Mouse (Mus musculus): ENCODE measurements around the gene Nol4l.

The Nol4l gene

DNA sequence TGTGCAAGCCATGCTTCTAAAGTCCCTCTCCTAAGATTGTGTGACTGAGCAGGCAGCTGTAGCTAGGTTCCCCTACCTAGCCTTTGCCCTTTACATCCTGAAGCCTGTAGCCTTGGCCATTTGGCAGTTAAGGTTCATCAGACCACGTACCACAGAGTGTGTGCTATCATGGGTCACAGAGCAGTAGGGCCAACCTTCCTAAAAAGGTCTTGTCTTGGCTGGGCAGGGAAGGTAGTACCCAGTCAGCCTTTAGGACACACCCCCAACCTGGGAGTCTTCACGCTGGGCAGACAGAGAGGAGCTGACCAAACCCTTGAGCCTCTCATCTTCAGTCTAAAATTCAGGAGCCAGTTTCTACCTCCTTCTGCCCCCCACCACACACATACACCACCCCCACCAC, 89.0 kb downstream of the Nol4l start:
- no peak for DNase-seq

DNA sequence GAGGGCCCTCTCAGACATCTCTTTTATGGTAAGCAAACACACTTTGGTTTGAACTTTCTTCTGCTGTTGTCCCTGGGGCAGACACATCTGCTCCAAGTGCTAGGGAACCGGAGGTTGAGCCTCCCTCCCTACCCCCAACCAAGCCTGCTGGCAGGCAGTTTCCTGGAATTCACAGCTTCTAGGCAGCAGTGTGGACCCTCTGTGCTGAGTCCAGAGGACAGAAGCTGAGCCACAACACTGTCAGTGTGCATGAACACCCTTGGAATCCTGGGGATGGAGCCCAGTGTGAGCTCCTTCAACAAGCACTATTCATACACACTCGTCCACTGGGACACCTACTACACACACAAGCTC, 92.5 kb downstream of the Nol4l start:
- DNase-seq = no peak

DNA sequence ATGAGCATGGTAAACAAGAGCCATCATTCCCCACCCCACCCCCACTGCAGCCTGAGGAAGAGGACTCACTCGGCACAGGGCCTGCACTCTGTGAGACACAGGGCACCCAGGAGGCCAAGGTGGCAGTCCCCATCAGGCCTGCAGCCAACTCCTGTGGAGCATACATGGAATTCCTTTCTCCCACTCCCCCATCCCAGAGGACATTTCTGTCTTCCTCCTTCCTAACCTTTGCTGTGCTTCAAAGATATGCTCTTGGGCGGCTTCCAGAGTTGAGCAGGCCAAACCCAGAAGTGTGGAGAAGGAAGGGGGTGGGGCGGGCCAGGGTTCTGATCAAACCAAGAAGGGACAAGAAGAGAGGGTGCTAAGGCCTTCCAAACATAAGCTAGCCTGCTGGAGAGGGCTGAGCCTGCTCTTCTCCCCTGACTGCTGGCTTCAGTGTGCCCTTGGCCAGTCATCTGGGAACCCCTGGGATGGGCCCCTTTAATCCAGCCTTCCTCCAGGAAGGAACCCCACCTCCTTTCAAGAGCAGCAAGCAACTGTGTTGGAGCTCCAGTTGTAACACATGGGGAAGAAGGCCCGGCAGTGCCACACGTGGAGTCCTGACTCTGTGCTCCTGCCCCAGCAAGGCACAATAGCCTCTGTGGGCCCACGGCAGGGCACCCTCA, 93.0 kb downstream of the Nol4l start:
- no peak for DNase-seq

DNA sequence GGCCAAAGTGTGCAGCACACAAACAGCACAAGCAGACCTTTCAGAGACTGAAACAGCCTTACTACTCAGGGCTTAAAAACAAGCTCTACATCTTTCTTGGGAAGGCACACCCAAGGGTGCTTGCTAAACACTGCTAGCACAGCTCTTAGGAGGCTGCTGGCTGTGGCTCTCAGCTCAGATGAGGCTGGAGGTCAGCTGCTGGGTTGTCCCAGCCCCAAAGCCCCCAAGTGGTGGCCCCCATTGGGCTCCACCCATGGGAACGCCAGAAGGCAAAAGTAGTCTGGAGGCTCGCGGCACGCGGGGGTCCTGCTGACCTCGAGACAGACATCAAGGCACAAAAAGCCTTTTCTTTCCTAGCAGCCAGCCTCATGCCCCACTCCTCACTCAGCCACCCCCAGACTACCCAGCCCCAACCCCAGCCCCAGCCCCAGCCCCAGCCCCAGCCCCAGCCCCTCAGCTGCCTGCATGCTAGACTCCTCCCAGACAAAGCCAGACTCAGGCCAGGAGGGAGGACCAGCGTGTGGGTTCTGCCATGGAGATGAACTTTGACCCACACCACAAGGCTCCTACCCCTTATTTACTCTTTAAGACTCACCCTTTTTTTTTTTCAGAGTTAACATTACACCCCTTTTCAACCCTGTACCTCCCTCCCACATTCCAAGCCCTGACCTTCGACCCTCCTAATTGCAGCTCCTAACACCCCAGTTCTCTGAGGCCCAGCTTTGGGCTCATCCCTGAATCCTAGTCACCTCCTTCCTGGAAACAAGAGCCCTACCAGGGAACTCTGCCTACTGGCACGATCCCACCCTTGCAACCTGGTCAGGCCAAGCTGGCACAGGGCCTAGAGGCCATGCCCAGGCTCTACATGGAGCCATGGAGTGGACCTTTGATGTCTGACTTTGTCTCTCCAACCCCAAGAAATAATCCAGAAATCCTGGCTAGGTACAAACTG, 94.6 kb downstream of the Nol4l start:
- no peak for DNase-seq

DNA sequence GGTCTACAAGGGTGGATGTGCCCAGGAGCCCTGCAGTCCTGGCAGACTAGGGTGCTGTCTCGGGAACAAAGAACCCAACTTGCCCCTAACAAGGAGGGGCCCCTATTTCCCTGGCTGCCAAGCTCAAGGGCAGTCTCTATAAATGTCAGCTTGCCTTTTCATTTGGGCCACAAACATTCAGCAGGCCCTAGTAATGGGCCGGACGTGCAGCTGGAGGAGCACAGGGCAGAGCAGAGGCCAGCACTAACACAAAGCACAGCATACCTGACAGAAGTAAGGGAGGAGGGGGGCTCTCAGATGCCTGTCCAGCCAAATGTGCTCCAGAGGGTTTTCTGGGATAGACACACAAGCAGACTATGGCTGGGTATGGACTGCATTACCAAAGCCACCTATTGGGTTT, 95.9 kb downstream of the Nol4l start:
- no peak for DNase-seq

DNA sequence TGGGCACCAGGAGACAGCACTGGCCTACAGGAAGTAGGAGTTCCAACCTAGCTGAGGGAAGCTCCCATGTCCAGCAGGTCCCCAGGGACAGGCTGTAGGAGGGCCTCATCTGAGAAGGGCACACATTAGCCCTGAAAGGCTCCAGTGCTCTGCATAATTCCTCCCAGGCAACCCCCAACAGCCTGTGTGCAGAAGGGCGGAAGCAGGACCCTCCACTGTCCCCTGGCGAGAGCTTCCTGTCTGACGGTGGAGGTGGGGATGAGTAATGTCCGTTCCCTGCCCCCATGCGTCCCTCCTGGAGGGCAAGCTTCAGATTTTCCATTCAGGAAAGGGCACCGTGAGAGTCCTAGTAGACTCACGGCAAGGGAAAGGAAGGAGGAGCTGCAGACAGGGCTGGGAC, 97.3 kb downstream of the Nol4l start:
- no peak for DNase-seq

DNA sequence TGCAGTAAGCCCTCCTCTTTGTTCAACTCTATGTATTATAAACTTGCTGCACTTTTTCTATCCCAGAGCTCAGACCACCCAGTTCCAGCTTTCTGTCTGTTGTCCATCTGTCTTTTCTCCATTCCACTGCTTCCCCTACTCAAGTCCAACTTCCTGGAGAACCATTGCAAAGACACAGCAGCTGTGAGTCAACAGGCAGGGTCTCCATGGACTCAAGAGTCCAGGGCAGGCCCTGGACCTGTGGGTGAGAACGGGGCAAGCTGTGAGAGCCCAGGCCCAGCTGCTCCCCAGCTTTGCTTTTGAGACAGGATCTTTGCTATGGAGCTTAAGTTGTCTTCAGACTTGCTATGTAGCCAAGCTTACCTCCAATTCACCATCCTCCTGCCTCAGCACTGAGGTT, 99.2 kb downstream of the Nol4l start:
- no peak for DNase-seq

DNA sequence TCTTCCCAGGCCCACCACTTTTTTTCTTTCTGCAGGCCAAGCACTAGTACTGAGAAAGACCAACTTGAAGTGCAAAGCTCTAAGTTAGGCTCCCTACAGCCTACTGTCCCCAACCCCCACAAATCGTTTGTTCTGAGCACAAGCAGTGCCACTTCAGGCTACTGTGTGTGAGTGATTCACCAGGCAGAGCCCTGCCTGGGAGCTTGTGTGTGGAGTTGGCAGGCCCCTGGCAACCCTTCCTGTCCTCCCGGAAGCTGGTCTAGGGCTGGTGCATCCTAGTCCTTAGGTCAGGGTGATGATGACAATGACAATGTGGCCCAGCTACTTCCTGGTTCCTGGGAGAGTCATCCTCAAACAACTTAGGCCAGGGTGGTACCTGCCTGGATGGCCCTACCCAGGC, 101.3 kb downstream of the Nol4l start:
- no peak for DNase-seq

DNA sequence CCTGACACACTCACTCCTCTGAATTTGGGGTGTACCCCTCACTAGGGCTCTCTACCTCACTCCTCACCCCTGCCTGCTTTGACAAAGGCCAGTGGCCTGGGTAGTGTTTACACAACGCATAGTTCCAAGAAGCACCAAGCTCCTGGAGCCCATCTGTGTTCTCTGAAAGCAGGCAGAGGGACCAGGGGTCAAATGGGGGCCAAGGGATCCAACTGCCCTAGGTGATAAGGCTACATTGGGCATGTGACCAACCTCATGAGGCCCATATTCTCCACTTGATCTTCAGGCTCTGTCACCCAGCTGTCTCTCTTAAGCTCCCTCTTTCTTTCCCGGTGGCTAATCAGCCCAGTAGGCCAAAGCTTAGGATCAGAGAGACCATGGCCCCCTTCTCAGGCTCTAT, 102.8 kb downstream of the Nol4l start:
- no peak for DNase-seq

DNA sequence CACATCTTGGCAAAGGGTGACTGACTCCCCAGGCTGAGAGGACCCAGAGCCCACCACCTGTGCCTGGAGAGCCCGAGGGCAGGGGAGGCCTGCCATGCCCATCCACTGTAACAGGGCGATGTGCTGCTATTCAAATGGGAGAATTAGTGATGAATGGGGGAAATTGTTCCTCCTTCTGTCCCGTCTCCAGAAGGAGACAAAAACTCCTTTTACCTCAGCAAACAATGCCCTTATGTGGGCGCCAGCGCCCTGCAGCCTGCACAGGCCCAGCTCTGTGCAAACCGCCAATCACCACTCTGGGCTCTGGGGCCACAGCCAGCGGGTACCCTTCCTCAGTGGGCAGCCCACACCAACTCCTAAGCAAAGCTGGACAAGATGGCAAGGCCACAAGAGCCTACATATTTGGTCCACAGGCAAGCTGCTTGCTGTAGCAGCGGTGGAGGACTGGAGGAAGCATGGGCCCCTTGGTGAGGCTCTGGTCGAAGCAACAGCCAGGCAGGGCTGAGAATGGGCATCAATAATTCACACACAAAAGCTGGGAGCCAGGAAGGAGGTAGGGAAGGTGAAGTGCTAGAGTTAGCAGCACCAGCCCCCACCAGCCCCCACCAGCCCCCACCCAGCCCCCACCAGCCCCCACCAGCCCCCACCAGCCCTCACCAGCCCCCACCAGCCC, 103.6 kb downstream of the Nol4l start:
- no peak for DNase-seq

DNA sequence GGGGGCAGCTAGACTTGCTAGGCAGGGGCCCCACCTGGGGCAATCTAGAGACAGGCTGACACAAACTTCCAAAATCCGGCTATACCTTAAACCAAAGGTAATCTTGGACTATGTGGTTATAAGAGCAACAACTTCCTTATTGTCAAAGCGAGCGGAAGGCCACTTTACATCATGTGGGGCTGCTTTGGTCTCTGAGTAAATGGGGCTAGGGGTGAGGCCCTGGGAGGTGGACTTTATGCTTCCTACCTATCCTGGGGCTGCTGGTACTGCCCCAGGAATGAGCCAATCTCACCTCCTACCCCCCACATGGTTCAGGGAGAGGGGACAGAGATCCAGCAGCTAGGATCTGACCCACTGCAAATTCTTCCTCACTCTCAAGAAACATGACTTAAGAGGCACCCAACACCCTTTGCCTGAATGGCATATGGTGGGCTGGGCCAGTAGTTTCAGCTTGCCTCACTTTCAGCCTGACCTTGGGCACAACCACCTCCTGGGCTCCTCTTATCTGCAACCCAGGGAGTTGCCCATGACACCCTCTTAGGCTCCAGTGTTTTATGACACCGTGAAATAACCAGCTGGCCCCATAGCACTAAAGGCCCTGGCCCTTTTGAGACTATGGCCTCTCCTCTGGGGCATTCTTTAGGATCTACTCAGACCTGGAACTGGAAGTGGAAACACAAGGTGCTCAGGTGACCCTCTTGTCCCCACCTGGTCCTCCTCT, 104.5 kb downstream of the Nol4l start:
- no peak for DNase-seq

DNA sequence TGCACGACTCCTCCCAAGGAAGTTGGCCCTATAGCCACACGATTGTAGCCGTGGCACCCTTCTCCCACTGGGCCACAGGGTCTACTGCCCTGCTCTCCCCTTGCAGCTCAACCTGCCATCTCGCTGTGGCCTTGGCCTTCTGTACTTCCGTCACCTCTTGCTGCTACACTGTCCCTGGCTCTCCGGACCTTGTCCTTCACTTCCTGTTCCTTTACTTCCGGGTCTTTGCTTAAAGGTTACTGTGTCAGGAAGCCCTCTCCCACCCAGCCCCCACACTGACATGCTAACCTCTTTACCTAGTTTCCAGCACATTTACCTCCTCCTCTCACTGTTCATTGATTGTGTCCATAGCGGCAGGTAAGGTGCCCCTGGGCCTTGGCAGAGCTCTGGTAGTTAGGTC, 105.2 kb downstream of the Nol4l start:
- no peak for DNase-seq

DNA sequence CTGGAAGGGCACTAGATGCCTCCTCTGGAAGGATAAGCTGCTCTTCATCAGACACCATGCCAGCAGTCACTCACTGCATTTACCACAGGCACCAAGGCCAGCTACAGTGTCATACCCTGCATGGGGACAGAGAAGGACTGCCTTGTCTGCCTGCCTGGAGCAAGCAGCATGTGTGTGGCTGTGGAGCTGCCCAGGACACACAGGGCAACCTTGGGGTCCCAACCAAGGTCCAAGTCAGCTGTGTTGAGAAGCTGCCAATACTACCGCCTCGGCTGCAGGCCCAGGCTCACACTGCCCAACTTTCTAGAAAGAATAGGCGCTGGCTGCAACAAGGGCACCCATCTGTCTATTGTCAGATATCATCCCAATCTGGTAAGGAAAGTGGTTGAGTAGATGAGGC, 106.7 kb downstream of the Nol4l start:
- DNase-seq = no peak

DNA sequence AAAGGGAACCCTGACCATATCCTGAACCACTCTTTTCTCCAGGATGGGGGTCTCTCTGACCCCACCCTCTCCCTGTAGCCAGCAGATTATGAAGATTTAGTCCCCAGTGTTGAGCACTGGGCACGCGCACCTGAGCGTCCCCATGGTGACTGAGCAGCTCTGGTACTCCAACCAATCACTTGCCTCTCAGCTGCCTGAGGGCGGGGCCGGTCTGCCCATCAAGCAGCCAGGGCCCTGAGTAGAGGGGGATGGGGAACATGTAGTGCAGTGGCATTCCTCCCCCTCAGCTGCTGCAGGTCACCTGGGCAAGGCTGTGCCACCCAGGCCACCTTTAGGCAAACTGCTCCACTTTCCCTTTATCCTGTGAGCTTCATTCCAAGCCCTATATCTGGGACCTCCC, 107.7 kb downstream of the Nol4l start:
- DNase-seq = no peak

DNA sequence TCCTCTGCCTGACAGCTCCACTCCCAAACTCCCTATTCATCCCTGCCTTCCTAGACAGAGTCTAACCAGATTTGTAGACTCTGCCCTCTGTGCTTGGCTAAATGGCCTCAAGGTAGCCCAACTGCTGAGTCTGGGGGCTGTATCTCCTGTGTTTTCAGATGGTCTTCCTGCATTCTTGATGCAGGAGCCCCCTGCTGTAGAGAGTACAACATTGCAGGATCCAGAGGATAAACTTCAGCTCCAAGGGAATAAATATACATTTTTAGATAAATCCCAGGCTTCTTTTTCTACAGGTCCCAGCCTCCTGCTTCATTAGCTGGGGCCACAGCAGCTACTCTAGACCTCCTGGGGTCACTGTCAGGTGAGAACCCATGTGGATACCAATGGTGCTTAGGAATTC, 108.5 kb downstream of the Nol4l start:
- DNase-seq = no peak

DNA sequence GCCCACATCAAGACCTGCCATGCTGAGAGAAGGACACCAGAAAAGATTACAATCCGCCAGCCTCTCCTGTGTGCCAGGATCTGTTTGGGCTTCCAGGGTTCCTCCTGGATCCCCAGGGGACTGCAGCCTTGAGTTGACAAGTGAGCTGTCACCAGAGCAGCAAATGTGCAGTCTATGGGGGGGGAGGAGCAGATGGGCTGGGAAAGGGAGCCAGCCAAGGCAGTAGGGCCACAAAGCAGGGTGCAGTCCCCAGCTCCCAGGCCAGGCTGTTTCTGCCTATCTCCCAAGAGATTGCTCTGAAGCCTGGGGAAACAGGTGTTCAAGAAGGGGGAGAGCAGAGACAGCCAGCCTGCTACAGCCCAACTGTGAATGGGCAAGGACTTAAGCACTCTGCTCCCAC, 111.4 kb downstream of the Nol4l start:
- no peak for DNase-seq

DNA sequence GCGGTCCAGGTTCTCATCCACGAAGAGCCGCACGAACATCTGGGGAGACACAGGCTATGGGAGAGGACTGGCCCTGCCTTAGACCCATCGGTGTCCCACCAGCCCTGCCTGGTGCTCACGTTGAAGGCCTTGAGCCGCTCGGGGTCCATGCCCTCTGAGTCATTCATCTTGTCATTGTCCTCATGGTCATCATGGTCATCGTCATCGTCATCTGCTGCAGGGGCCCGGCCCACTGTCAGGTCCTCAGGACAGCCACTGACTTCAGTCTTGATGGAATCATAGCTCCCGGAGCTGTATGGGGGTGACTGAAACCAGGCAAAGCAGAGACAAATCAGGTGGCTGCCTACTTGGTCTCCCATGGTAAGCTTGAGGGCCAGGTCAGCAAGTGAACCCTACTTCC, 111.9 kb downstream of the Nol4l start:
- no peak for DNase-seq

DNA sequence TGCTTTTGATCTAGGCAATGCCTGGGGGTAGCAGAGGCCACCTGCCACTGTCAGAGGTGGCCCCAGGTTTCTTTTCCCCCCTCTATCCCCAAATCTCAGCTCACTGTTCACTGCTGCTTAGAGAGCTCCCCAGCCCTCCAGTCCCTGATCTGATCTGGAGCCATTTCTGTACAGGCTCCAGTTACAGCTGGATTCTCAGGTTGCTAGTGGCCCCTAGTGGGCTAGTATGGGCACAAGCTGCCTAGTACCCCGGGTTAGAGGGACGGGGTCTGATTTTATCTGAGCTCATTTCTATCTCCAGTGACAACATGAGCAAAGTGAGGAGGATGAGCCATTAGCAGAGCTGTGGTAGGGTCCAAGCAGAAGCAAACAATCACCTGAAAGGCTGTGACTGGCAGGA, 115.2 kb downstream of the Nol4l start:
- DNase-seq = peak; percentile 16 to 24

DNA sequence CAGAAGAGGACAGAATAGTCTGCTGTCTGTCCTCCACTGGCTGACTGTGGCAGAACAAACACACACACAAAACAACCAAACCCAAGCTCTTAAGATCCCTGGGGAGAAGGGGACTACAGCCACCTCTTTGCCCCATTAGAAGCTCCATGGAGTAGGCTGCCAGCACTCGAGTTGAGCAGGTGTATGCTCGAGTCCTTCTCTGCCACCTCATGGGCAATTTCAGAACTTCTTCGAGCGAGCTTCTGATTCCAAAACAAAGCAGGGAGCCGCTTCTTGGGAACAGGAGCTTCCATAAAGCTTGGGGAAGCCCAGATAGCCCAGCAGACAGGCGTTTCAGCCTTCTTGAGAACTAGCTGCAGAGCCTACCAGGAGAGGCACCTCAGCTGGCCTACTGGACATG, 117.2 kb downstream of the Nol4l start:
- DNase-seq = no peak

DNA sequence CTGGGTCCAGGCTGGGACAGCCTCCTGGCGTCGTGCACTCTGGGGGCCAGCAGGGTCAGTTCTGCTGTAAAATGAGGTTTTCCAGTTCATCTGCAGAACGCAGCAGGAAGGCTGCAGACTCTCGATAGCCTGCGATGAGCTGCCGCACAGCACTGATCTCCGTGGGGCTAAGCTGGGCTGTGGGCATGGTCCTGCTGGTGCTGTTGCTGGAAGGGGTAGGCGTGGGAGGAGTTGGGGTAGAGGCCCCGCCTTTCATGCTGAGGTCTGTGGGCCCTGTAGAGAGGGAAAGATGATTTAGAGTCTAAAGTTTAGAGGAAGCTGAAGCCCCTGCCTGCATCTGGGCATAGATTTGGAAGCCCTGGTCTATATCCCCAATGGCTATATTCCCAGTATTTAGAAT, 118.2 kb downstream of the Nol4l start:
- DNase-seq = no peak

DNA sequence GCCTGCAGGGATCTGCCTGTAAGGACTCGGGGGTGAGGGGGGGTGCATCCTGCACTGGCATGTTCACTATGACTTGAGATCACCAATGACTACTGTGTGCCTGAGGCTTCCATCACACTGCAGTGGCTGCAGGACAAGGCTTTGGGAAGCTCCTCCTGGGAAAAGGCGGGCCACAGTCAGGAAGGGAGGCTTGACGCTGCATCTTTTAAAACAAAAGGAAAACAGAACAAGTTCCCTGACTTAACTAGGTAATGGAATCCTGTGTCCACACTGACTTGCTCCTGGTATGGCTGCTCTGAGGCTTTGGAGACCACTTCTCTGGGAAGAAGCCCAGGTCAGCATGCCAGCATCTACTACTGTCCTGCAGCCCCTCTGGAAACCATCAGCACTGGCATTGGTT, 120.8 kb downstream of the Nol4l start:
- DNase-seq = no peak

DNA sequence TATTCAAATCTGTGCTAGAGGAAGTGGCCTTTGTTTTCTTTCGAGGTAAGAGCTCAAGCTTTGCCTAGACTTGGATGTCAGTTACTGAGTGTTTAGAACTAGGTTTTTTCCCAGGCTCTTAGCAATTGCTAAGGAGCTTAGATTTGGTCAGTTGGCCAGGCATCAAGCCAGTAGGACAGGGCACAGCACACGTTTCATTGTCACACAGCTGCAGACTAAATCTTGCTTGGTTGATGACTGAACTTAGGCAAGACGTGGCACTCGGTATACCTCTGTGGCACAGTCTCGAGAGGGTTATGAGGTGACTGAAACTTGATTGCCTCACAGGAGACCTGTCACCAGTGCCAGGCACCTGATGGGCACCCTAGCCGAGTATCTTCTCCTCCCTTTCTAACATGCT, 122.9 kb downstream of the Nol4l start:
- DNase-seq = no peak

DNA sequence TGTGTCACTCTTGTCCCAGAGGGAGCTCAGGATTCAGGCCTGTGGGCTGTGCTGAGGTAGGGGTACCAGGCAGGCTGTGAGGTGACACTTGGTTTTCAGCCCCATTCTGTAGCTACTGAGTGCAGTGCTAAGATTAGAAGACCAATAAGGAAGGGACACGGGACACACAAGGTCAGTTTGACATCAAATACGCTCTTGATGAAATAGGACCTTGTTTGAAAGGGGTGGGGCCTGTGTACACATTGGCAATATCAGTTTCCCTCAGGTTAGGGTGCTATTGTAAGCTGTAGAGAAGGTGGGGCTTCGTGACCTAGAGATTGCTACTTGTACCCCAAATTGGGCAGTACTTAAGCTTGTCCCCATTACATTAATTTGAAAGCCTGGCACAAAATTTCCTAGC, 124.9 kb downstream of the Nol4l start:
- DNase-seq = no peak
